Mouse (Mus musculus): ENCODE data around the gene Oosp3. TPM values are rescaled to one million over a fixed set of nuclear protein-coding genes. Genes with fewer than 3 reads are reported as not detected.

Oosp3 gene
- polyA plus RNA-seq, 1 experiment from 2014 or later = not detected

Other genes starting within 250 kb of the Oosp3 start
- 1.2 and 1.6 TPM in 2 replicates for gene Ms4a6c, start 227.7 kb upstream of the Oosp3 start, polyA plus RNA-seq (2014; fragmentation: Nextera tagmentation; extraction: Ambion mirVana)
- not detected in 2 replicates for gene Gm8369, start 211.1 kb upstream of the Oosp3 start, polyA plus RNA-seq (2014; fragmentation: Nextera tagmentation; extraction: Ambion mirVana)
- 1.6 and 2.2 TPM in 2 replicates for gene Ms4a6b, start 180.5 kb upstream of the Oosp3 start, polyA plus RNA-seq (2014; fragmentation: Nextera tagmentation; extraction: Ambion mirVana)
- gene Ms4a4d, start 160.3 kb upstream of the Oosp3 start, polyA plus RNA-seq (2014; fragmentation: Nextera tagmentation; extraction: Ambion mirVana) = 0.41 and 1.1 TPM in 2 replicates
- gene Ms4a6d, start 92.2 kb upstream of the Oosp3 start, polyA plus RNA-seq (2014; fragmentation: Nextera tagmentation; extraction: Ambion mirVana) = 0.85 and 1.4 TPM in 2 replicates
- 0.36 TPM in 1 of 2 replicates, not detected in the other for gene Ms4a2, start 73.3 kb upstream of the Oosp3 start, polyA plus RNA-seq (2014; fragmentation: Nextera tagmentation; extraction: Ambion mirVana)
- gene Ms4a3, start 56.2 kb upstream of the Oosp3 start, polyA plus RNA-seq (2014; fragmentation: Nextera tagmentation; extraction: Ambion mirVana) = 0.40 TPM in 1 of 2 replicates, not detected in the other
- not detected in 2 replicates for gene Oosp2, start 36.5 kb upstream of the Oosp3 start, polyA plus RNA-seq (2014; fragmentation: Nextera tagmentation; extraction: Ambion mirVana)
- gene Oosp1, start 5.9 kb upstream of the Oosp3 start, polyA plus RNA-seq (2014; fragmentation: Nextera tagmentation; extraction: Ambion mirVana) = not detected in 2 replicates
- gene Gif, start 50.5 kb downstream of the Oosp3 start, polyA plus RNA-seq (2014; fragmentation: Nextera tagmentation; extraction: Ambion mirVana) = not detected in 2 replicates
- 54.5 and 55.1 TPM in 2 replicates for gene Mrpl16, start 73.3 kb downstream of the Oosp3 start, polyA plus RNA-seq (2014; fragmentation: Nextera tagmentation; extraction: Ambion mirVana)
- 6.8 and 8.4 TPM in 2 replicates for gene Stx3, start 122.3 kb downstream of the Oosp3 start, polyA plus RNA-seq (2014; fragmentation: Nextera tagmentation; extraction: Ambion mirVana)
- not detected in 2 replicates for gene Olfr1417, start 142.2 kb downstream of the Oosp3 start, polyA plus RNA-seq (2014; fragmentation: Nextera tagmentation; extraction: Ambion mirVana)
- not detected in 2 replicates for gene Olfr1418, start 164.0 kb downstream of the Oosp3 start, polyA plus RNA-seq (2014; fragmentation: Nextera tagmentation; extraction: Ambion mirVana)
- not detected in 2 replicates for gene Olfr1419, start 178.1 kb downstream of the Oosp3 start, polyA plus RNA-seq (2014; fragmentation: Nextera tagmentation; extraction: Ambion mirVana)
- gene Olfr1420, start 189.5 kb downstream of the Oosp3 start, polyA plus RNA-seq (2014; fragmentation: Nextera tagmentation; extraction: Ambion mirVana) = not detected in 2 replicates
- 25.0 and 25.6 TPM in 2 replicates for gene Patl1, start 215.3 kb downstream of the Oosp3 start, polyA plus RNA-seq (2014; fragmentation: Nextera tagmentation; extraction: Ambion mirVana)

All from limb, embryonic 11.5 days (tissue).